Mouse (Mus musculus) spleen, postnatal 14 days (tissue): ENCODE results near the gene Dennd4c.

Source experiments
- DNase-seq, 2 experiments: peaks; one replicate each; pipeline ENCODE4 v3.0.0; 2021 to 2022; ENCODE audit warnings: low spot score in 2 of 2

Dennd4c gene

GRCm38 (mm10) chr4:86884945-86885344 is 136.6 kb downstream of the Dennd4c start:
- peak in 1 of 2 experiments; percentile 34 for DNase-seq

- DNase-seq, result no peak
These were observed 137.4 kb downstream of the Dennd4c start for GRCm38 (mm10) chr4:86885790-86886159.

GRCm38 (mm10) chr4:86886160-86886878 is 138.0 kb downstream of the Dennd4c start:
- DNase-seq, result no peak

- DNase-seq, result no peak
These were observed 139.5 kb downstream of the Dennd4c start for GRCm38 (mm10) chr4:86887879-86888278.

GRCm38 (mm10) chr4:86897411-86897810 is 149.1 kb downstream of the Dennd4c start:
- no peak for DNase-seq

- no peak for DNase-seq
These were observed 150.6 kb downstream of the Dennd4c start for GRCm38 (mm10) chr4:86898791-86899474.
